Mouse (Mus musculus) urinary bladder, postnatal 10 days (tissue): Measurements from ENCODE around the gene Nlrp4b.
"Not testable (repeated sequence)": the region's sequence is repeated elsewhere in the genome, so short reads cannot be mapped to it uniquely, and the experiment has no call there.

ENCODE experiments used
- DNase-seq: peaks from one replicate; pipeline ENCODE4 v3.0.0; 2022; ENCODE audit warnings: low spot score

The Nlrp4b gene

GRCm38 (mm10) chr7:10687489-10687888 lies at the start of gene Nlrp4b:
TSS of gene Nlrp4b (plus strand) at chr7:10687789.
- no peak for DNase-seq

GRCm38 (mm10) chr7:10754264-10754663 lies 66.7 kb downstream of the Nlrp4b start, which contains the start of gene Vmn1r71:
TSS of gene Vmn1r71 (minus strand) at chr7:10754364.
- no peak for DNase-seq

GRCm38 (mm10) chr7:10757551-10757950 lies 70.0 kb downstream of the Nlrp4b start:
- DNase-seq = not testable (repeated sequence)
